Mouse (Mus musculus) layer of hippocampus, adult 9-10 months (tissue): Measurements from ENCODE around the gene Thap3.

Experiments used
- DNase-seq: peaks from one replicate; pipeline ENCODE4 v3.0.0; 2022; ENCODE audit warnings: low spot score

Gene Thap3

GRCm38 (mm10) chr4:152009076-152010051, 20.6 kb upstream of the Thap3 start:
- DNase-seq: no peak

GRCm38 (mm10) chr4:152008622-152009075, 19.9 kb upstream of the Thap3 start, which contains the start of gene Klhl21:
Gene Klhl21, plus strand, starts transcription at chr4:152008803.
- DNase-seq: peak; percentile 90

- DNase-seq: no peak
These were observed 19.3 kb upstream of the Thap3 start for GRCm38 (mm10) chr4:152008148-152008500.

- DNase-seq: no peak
These were observed 18.8 kb upstream of the Thap3 start for GRCm38 (mm10) chr4:152007481-152008147.

GRCm38 (mm10) chr4:152006812-152007211, 18.0 kb upstream of the Thap3 start:
- DNase-seq: no peak

GRCm38 (mm10) chr4:152006137-152006536, 17.3 kb upstream of the Thap3 start:
- no peak for DNase-seq

- DNase-seq: no peak
These were observed 13.3 kb upstream of the Thap3 start for GRCm38 (mm10) chr4:152002063-152002462.

- DNase-seq: no peak
These were observed 12.5 kb upstream of the Thap3 start for GRCm38 (mm10) chr4:152001335-152001734.

GRCm38 (mm10) chr4:152000906-152001305, 12.1 kb upstream of the Thap3 start:
- DNase-seq: no peak

GRCm38 (mm10) chr4:151999481-151999880, 10.7 kb upstream of the Thap3 start:
- no peak for DNase-seq

- DNase-seq: no peak
These were observed 8.9 kb upstream of the Thap3 start for GRCm38 (mm10) chr4:151997701-151998100.

GRCm38 (mm10) chr4:151996951-151997222, 8.1 kb upstream of the Thap3 start:
- no peak for DNase-seq

- peak; percentile 94 for DNase-seq
These were observed 7.6 kb upstream of the Thap3 start, which contains the start of gene Phf13 for GRCm38 (mm10) chr4:151996173-151996950. Gene Phf13, minus strand, starts transcription at chr4:151996258.

GRCm38 (mm10) chr4:151995371-151996172, 6.8 kb upstream of the Thap3 start:
- no peak for DNase-seq

- no peak for DNase-seq
These were observed 5.7 kb upstream of the Thap3 start for GRCm38 (mm10) chr4:151994228-151995171.

- DNase-seq: no peak
These were observed 4.2 kb upstream of the Thap3 start for GRCm38 (mm10) chr4:151993035-151993434.

GRCm38 (mm10) chr4:151992091-151992490, 3.3 kb upstream of the Thap3 start:
- no peak for DNase-seq

- DNase-seq: no peak
These were observed 302 bp upstream of the Thap3 start for GRCm38 (mm10) chr4:151989110-151989488.

- DNase-seq: no peak
These were observed 819 bp downstream of the Thap3 start for GRCm38 (mm10) chr4:151988014-151988341.

- DNase-seq: no peak
These were observed 2.1 kb downstream of the Thap3 start for GRCm38 (mm10) chr4:151986650-151987049.

GRCm38 (mm10) chr4:151985886-151986285, 2.9 kb downstream of the Thap3 start:
- DNase-seq: no peak
